Mouse (Mus musculus) cerebellum, adult 2 months (tissue): Measurements from ENCODE around the gene Ccdc47. TPM values are rescaled to one million over a fixed set of nuclear protein-coding genes. Genes with fewer than 3 reads are reported as not detected.

ENCODE experiments used
- DNase-seq, 2 experiments: peaks; one replicate each; pipeline ENCODE4 v3.0.0; 2021
- H3K27ac ChIP-seq: fragments of 200-500 bp; 2 replicates; pipeline ENCODE4 v1.5.1; 2012; ENCODE audit warnings: low read length, control low read depth, inconsistent platforms; ENCODE audit not compliant: insufficient read depth
- H3K27me3 ChIP-seq: fragments of 200-500 bp; 2 replicates; pipeline ENCODE4 v1.6.1; 2012; ENCODE audit warnings: inconsistent platforms, mild to moderate bottlenecking, low read length, moderate library complexity; ENCODE audit not compliant: control insufficient read depth, insufficient read depth
- H3K4me1 ChIP-seq: fragments of 200-500 bp; 2 replicates; pipeline ENCODE4 v1.6.1; 2011; ENCODE audit warnings: low read length; ENCODE audit not compliant: control insufficient read depth, insufficient read depth
- H3K4me3 ChIP-seq: fragments of 200-500 bp; replicated peaks from 2 replicates; pipeline ENCODE3; 2011; ENCODE audit warnings: mild to moderate bottlenecking, low read depth, low read length, control low read depth; ENCODE audit not compliant: insufficient read depth
- CTCF ChIP-seq: fragments of 200-500 bp; IDR thresholded peaks from 2 replicates; pipeline ENCODE4 v1.5.1; 2011; ENCODE audit warnings: low read depth, mild to moderate bottlenecking, control low read depth, low read length, moderate library complexity, borderline replicate concordance; ENCODE audit not compliant: insufficient read depth
- POLR2A ChIP-seq: fragments of 200-500 bp; IDR thresholded peaks from 2 replicates; pipeline ENCODE4 v1.6.1; 2011; ENCODE audit warnings: low read length, control low read depth, borderline replicate concordance; ENCODE audit not compliant: insufficient read depth
- WGBS: fragments of 180-500 bp; shearing (Covaris S2); methylation state at CpG from one replicate; pipeline ENCODE4 v1.1.7; 2018; 5-methylcytosine and 5-hydroxymethylcytosine counted together
- polyA plus RNA-seq: library from polyadenylated mRNA; depleted of rRNA; stranded (reverse); fragments of >200 nt; gene quantifications from 2 replicates; pipeline ENCODE4 v1.2.3, GENCODE M21; 2012; rRNA removed

The Ccdc47 gene
- polyA plus RNA-seq = 82.4 and 88.8 TPM in 2 replicates

GRCm38 (mm10) chr11:106215927-106216729 lies at the start of gene Ccdc47:
Gene Ccdc47, minus strand, starts transcription at chr11:106216344.
- DNase-seq = peak; percentile 95 to 99
- peak within 1 kb of the TSS; percentile 89 for H3K27ac ChIP-seq
- H3K4me3 ChIP-seq = peak within 1 kb of the TSS; percentile 85
- WGBS = under 1% methylated on average over 46 of the region's 46 CpGs
- no peaks in the 10 kb centered on the region for H3K27me3 ChIP-seq
- TF ChIP-seq CTCF (no peak), POLR2A (peak; percentile 79; the same call in 1 of the 2 replicates)
- H3K4me1 ChIP-seq = no peaks in the 10 kb centered on the region; the same call in 1 of the 2 replicates

- Histone ChIP-seq H3K27me3 (no peaks in the 10 kb centered on the region), H3K4me1 (peaks cover 47% of the 10 kb centered on the region), H3K27ac (peak overlapping the region; percentile 73), H3K4me3 (no peak overlapping the region)
- WGBS = 8% methylated on average over 4 of the region's 4 CpGs
- TF ChIP-seq CTCF (no peak), POLR2A (peak; percentile 15; the same call in 1 of the 2 replicates)
- DNase-seq = peak; percentile 43 to 57
Measured at GRCm38 (mm10) chr11:106265570-106265969, 49.4 kb upstream of the Ccdc47 start.

- H3K27me3 ChIP-seq = no peaks in the 10 kb centered on the region
- 34% methylated on average over 15 of the region's 15 CpGs for WGBS
Measured at GRCm38 (mm10) chr11:106264988-106265387, 48.8 kb upstream of the Ccdc47 start.

GRCm38 (mm10) chr11:106263963-106264362 lies 47.8 kb upstream of the Ccdc47 start:
- TF ChIP-seq CTCF (no peak), POLR2A (no peak)
- H3K27me3 ChIP-seq = no peaks in the 10 kb centered on the region
- peak; percentile 54 to 62 for DNase-seq
- H3K4me1 ChIP-seq = peaks cover 39% of the 10 kb centered on the region
- peak overlapping the region; percentile 12 for H3K27ac ChIP-seq
- WGBS = 22% methylated on average over 9 of the region's 9 CpGs
- H3K4me3 ChIP-seq = no peak overlapping the region

More at GRCm38 (mm10) chr11:106264988-106265387, 48.8 kb upstream of the Ccdc47 start:
- TF ChIP-seq CTCF = no peak
- TF ChIP-seq POLR2A = no peak
- Histone ChIP-seq H3K4me1 (peaks cover 44% of the 10 kb centered on the region), H3K4me3 (no peak overlapping the region), H3K27ac (peak overlapping the region; percentile 22)
- peak in 1 of 2 experiments; percentile 40 for DNase-seq

GRCm38 (mm10) chr11:106260826-106261450 lies 44.8 kb upstream of the Ccdc47 start:
- no peak overlapping the region for H3K4me3 ChIP-seq
- no peak for DNase-seq
- peaks cover 29% of the 10 kb centered on the region for H3K4me1 ChIP-seq
- 79% methylated on average over 14 of the region's 14 CpGs for WGBS
- TF ChIP-seq POLR2A (no peak), CTCF (no peak)
- no peak overlapping the region for H3K27ac ChIP-seq
- H3K27me3 ChIP-seq = no peaks in the 10 kb centered on the region

GRCm38 (mm10) chr11:106256775-106257174 lies 40.6 kb upstream of the Ccdc47 start:
- Histone ChIP-seq H3K27ac (no peak overlapping the region), H3K4me3 (peak overlapping the region; percentile 85), H3K27me3 (no peaks in the 10 kb centered on the region), H3K4me1 (no peaks in the 10 kb centered on the region)
- no peak for TF ChIP-seq POLR2A
- no peak for TF ChIP-seq CTCF
- WGBS = 50% methylated on average over 5 of the region's 5 CpGs
- peak; percentile 46 to 65 for DNase-seq

GRCm38 (mm10) chr11:106255685-106256451 lies 39.7 kb upstream of the Ccdc47 start, which contains the start of the genes Ftsj3 and Psmc5:
Gene Ftsj3, minus strand, starts transcription at chr11:106256079.
Gene Psmc5, plus strand, starts transcription at chr11:106256154.
- peak within 1 kb of the TSS; percentile 85 for H3K4me3 ChIP-seq
- H3K27me3 ChIP-seq = no peaks in the 10 kb centered on the region
- TF ChIP-seq POLR2A (peak; percentile 87; the same call in 1 of the 2 replicates), CTCF (no peak; the same call in 1 of the 2 replicates)
- WGBS = under 1% methylated on average over 42 of the region's 42 CpGs
- H3K27ac ChIP-seq = peak within 1 kb of the TSS; percentile 60
- peak; percentile 97 to 99 for DNase-seq
- H3K4me1 ChIP-seq = no peaks in the 10 kb centered on the region
